Mouse (Mus musculus) brain, embryonic 14.5 days (tissue): ENCODE results near the gene Atp11a. TPM values are rescaled to one million over a fixed set of nuclear protein-coding genes. Genes with fewer than 3 reads are reported as not detected.

Source experiments
- DNase-seq: peaks from one replicate; pipeline ENCODE4 v3.0.0-alpha.2; 2011; ENCODE audit warnings: low read depth
- CTCF ChIP-seq: fragments of 200-500 bp; IDR thresholded peaks from 2 replicates; pipeline ENCODE4 v1.5.1; 2012; ENCODE audit warnings: inconsistent platforms, mild to moderate bottlenecking, moderate library complexity, borderline replicate concordance; ENCODE audit not compliant: insufficient read depth, insufficient read length; ENCODE audit errors: extremely low read depth
- POLR2A ChIP-seq: fragments of 200-500 bp; IDR thresholded peaks from 2 replicates; pipeline ENCODE4 v1.6.1; 2012; ENCODE audit warnings: mild to moderate bottlenecking, inconsistent platforms, borderline replicate concordance; ENCODE audit not compliant: poor library complexity, insufficient read depth, insufficient read length, severe bottlenecking; ENCODE audit errors: extremely low read depth
- polyA plus RNA-seq: library from polyadenylated mRNA; depleted of rRNA; stranded (reverse); fragments of >200 nt; gene quantifications from 2 replicates; pipeline ENCODE4 v1.2.3, GENCODE M21; 2012

Atp11a gene
- polyA plus RNA-seq, 1 experiment = 56.0 TPM

GRCm38 (mm10) chr8:12799832-12800231 is 43.0 kb downstream of the Atp11a start:
- no peak for DNase-seq
- TF ChIP-seq CTCF (no peak), POLR2A (no peak)

GRCm38 (mm10) chr8:12800246-12800645 is 43.4 kb downstream of the Atp11a start:
- TF ChIP-seq POLR2A (no peak), CTCF (no peak)
- DNase-seq = no peak

- no peak for TF ChIP-seq CTCF
- TF ChIP-seq POLR2A = no peak
- no peak for DNase-seq
Measured at GRCm38 (mm10) chr8:12801586-12801985, 44.8 kb downstream of the Atp11a start.

- no peak for DNase-seq
- TF ChIP-seq CTCF (no peak), POLR2A (no peak)
Measured at GRCm38 (mm10) chr8:12803121-12803520, 46.3 kb downstream of the Atp11a start.

- DNase-seq = no peak
- TF ChIP-seq CTCF = no peak
- TF ChIP-seq POLR2A = no peak
Measured at GRCm38 (mm10) chr8:12804909-12805308, 48.1 kb downstream of the Atp11a start.

GRCm38 (mm10) chr8:12805569-12805968 is 48.8 kb downstream of the Atp11a start:
- DNase-seq = no peak
- TF ChIP-seq POLR2A (no peak), CTCF (no peak)

- TF ChIP-seq CTCF (no peak), POLR2A (no peak)
- DNase-seq = no peak
Measured at GRCm38 (mm10) chr8:12808018-12808417, 51.2 kb downstream of the Atp11a start.

GRCm38 (mm10) chr8:12809516-12809915 is 52.7 kb downstream of the Atp11a start:
- TF ChIP-seq POLR2A = no peak
- no peak for TF ChIP-seq CTCF
- no peak for DNase-seq

- TF ChIP-seq POLR2A (no peak), CTCF (peak; percentile 7; the same call in 1 of the 2 replicates)
- peak; percentile 32 for DNase-seq
Measured at GRCm38 (mm10) chr8:12811231-12811630, 54.4 kb downstream of the Atp11a start.

- DNase-seq = peak; percentile 19
- TF ChIP-seq CTCF (no peak), POLR2A (no peak)
Measured at GRCm38 (mm10) chr8:12816412-12816811, 59.6 kb downstream of the Atp11a start.

GRCm38 (mm10) chr8:12822892-12823291 is 66.1 kb downstream of the Atp11a start:
- DNase-seq = no peak

GRCm38 (mm10) chr8:12824562-12824961 is 67.7 kb downstream of the Atp11a start:
- TF ChIP-seq POLR2A = no peak
- no peak for TF ChIP-seq CTCF
- no peak for DNase-seq

More at GRCm38 (mm10) chr8:12822892-12823291, 66.1 kb downstream of the Atp11a start:
- no peak for TF ChIP-seq POLR2A
- no peak for TF ChIP-seq CTCF
